Mouse (Mus musculus) heart, adult 9 months (tissue): Measurements from ENCODE around the gene Tas2r135.

ENCODE experiments used
- DNase-seq, 2 experiments: peaks; one replicate each; pipeline ENCODE4 v3.0.0; 2022; ENCODE audit warnings: low spot score in 2 of 2

The Tas2r135 gene

DNA sequence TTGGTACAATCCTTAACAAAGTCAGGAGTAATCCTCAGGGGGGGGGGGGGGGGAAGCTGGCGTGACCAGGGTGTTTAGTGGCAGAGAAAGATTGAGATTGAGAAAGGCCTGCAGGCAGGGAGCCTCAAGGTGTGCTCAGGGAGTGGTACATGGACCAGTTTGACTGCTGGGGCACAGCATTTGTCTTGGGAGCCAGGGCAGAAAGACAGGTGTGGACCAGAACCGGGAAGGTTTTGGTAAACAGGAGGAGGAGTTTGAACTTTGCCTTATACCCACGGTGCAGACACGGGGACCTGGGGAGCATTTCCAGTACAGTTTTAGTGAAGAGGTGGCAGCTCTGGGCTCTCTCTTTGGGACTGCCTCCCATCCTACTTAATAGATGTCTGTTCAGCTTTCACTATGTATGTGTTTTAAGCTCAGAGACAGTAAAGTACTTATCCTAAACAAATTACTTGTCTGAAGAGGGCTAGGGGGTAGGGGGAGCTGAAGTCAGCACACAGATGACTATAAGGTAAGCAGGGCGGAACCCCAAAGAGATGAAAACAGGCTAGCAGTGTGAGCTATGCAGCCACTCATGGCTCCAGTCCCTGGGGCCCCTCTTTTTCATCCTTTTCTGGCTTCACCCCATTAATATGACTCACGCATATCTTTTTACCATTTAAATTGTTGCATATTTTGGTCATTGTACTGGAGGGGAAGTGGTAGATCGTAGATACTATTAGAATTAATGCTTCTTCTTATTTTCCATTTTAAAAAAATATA lies 31.4 kb upstream of the Tas2r135 start:
- DNase-seq = no peak

DNA sequence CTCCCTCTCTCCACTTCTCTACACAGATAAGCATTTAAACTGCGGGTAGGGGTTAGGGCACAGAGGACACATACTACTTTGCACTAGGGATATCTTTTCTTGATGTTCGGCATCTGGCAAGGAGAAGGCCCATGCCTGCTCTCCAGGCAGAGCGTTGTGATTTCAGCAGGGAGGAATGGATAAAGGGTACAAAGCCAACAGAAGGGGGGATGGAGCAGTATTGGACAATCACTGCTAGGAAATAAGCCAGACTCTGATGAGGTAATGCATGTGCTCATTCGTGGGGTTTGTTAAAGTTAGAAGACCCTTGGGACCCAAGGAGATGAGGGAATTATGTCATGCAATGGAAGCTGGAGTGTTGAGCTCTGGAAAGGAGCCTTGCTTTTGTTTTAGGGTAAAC lies 30.5 kb upstream of the Tas2r135 start:
- peak; percentile 75 to 81 for DNase-seq

DNA sequence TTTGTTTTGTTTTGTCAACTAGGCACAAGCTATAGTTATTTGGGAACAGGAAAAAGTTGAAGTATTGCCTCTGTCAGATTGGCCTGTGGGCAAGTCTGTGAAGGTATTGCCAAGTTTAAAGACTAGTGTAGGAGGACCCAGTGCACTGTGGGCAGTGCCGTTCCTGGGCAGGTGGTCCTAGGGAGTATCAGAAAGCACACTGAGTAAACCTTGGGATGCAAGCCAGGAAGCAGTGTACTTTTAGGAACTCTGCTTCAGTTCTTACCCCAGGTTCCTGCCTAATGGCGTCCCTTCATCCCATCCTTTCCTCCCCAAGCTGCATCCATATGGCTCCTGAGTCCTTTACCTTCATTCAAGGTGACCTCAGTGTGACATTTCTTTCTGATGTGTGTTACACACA lies 30.1 kb upstream of the Tas2r135 start:
- no peak for DNase-seq

DNA sequence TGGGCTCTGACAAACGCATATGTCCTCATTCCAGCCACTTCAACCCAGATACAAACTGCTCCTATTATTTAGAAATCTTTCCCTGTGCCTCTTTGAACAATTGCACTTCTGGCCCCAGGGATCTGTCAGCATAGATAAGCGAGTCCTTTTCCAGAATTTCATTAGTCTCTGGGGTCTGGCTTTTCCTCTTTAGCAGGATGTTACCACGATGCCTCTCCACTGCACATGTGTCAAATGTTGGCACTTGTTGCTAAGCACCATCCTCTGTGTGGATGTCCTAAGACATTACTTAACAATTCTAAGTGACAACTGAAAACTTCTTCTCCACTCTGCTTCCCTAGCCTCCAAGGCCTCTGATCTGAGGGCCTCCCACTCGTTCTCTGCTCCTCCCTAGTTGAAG lies 29.2 kb upstream of the Tas2r135 start:
- no peak for DNase-seq

DNA sequence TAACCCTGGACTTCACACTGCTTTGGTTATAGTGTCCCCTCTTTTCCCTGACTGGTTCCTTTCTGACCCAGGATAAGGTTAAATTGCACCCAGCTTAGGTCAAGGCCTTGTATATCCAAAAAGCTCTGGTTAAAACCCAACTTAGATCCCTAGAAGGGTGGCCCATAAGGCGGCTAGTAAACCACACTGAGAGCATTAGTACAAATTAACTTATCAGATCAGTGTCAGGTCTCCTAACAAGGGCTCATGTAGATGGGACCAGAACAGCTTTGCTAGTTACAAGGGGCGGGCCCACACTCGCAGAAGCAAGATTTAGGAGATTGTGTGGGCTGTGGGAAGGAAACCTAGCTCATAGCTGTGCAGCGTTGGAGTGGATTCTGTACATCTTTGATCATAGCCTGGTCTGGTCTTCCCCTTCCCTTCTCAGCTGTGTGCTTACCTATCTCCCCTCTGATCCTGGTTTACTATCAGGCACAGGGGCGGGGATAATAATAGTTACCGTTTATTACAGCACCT lies 28.7 kb upstream of the Tas2r135 start:
- no peak for DNase-seq

DNA sequence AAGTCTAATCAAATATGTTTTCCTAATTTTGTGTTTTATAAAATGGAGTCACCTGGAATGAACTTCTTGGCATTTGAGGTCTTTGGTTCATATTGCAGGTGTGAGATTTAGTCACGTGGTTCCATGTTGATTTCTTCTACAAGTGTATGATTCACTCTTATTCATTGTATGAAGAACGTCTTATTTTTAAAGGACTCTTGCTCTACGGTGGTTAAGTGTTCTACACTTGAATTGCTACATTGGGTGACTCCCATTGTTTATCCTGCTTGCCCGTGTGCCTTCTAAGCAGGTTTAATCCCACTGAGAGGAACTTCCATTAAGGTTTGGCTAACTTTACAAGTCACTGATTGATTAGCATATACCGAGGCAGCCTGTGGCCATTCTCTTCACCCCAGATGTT lies 28.0 kb upstream of the Tas2r135 start:
- no peak for DNase-seq

DNA sequence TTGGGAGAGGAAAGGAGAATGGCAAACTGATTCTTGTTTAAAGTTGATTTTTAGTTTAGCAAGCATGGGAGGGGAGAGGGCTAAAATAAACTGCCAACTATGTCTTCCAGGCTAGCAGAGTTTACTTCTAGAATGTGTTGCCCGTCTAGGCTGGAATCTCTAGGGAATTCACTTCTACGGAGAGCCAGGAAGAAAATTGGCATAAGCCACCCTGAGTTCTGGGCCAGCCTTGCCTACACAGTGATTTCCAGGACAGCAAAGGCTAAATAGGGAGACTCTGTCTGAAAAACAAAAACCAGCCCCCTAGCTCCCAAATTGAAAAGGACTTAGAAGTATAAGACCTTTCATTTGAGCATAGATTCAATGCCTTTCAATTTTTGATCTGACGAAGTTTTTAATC lies 25.7 kb upstream of the Tas2r135 start:
- no peak for DNase-seq

DNA sequence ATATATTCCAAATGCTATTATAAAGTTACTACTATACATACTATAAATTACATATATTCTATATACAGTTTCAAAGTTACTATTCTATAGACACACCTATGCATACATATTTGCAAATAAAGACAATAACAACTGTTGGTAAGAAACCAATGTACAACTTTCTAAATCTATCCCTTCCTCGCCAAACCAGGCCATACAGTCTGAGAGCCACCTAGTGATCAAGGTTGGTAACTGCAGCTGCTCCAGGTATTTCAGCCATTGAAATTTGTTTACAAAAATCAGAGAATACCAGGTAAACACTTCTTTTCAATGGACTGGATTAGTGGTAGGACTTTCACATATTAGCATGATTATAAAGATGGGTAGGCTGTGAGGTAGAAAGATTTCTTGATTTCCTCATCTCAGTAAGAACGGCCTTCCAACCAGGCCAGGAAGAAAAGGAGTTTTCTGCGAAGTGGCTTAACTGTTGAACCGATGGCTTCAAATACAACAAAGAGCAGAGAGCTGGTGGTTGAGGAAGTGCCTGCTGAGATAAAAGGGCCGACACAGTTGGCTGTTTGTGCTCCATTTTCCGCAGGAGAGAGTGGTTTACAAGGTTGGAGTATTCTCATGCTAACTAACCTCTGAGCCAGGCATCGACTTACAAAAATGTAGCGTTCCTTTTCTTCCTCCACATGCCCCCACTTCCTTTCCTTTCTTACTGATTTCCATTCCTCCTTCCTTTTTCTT lies 24.7 kb upstream of the Tas2r135 start:
- DNase-seq = no peak

DNA sequence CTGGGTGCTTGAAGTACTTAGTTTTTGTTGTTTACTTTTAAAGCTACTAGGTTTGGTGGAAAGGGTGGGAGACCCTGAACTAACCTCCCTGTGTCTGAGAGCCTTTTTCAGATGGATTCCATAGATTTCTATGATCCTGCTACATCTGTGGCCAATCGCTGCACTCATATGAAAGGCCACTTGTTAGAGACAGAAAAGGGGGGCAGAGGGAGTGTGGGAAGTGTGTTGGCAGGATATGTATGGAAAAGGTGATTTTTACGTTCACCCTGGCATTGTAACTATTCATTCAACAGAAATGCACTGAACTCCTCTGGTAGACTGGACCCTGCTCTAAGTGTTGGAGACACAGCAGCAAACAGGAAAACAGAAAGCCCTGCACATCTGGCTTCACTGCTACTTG lies 24.0 kb upstream of the Tas2r135 start:
- DNase-seq = no peak

DNA sequence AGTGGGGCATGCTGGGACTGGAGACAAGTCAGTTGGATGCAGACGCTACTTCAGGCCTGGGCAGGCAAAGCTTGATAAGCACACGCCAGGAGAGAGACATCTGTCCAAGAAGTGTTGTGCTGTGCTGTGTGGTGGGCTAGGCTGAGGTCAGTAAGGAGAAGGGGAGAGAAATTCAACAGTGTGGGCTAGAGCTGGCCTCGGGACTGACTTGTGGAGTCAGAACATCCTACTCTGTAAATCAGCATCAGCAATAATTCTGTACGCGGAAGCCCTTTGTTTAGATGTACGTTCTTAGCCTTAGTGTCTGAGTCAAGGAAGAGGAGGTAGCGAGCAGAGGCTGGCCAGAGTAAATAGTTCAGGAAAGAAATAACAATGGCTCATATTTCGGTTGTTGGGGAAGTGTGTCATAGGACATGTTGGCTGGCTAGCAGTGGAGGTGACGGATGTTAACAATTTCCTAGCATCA lies 23.3 kb upstream of the Tas2r135 start:
- peak; percentile 54 to 69 for DNase-seq

DNA sequence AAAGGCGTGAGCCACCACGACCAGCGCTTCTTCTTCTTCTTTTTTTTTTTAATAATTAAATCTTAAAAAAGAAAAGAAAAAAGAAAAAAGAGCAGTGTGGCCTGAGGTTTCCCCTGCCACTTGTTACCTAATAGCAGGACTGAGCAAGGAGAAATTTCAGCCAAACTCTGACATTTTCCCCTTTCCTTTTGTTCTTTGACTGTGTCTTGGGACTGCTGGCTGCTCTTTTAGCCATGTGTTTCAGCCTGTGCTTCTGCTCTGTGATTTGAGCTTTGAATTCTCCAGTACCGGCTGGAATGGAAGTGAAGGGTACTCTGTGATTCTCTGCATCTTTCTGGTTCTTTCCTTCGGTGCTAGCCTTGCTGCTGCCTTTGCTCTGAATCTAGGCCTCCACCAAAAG lies 21.9 kb upstream of the Tas2r135 start:
- no peak for DNase-seq

DNA sequence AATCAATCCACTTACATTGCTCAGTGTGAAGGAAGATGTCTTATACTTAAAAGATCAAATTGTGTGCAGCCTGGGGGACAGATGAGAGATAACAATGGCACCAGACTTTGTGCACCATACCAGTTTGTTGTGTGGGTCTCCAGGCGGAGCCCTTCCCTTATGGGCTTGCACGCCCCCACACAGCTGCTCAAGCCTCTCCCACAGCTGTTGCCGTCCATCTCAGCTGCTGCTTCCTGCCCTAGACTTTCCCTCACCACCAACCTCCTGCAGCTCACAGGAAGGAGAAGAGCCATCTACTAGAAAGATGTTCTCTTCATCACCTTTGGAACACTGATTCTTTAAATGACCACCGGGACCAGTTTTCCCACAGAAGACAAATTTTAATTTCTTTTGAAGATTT lies 19.6 kb upstream of the Tas2r135 start:
- no peak for DNase-seq

DNA sequence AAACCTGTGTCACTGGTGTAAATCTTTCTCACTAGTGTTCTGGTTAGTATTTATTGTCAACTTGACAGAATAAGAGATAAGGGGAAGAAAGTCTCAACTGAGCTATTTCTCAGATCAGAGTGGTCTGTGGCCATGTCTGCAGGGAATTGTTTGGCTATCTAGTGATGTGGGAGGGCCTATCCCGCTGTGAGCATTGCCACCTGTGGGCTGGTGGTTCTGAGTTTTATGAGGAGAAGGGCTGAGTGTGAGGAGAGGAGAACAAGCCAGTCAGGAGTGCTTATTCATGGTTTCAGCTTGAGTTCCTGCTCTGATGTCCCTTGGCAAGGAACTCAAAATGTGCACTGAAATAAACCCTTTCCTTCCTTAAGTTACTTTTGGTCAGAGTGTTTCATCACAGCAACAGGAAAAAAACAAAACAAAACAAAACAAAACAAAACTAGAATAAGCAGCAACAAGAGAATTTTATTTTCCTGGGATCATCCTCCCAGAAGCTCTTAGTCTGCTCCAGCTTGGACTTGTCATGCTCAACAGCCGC lies 13.4 kb upstream of the Tas2r135 start:
- DNase-seq = peak in 1 of 2 experiments; percentile 25

DNA sequence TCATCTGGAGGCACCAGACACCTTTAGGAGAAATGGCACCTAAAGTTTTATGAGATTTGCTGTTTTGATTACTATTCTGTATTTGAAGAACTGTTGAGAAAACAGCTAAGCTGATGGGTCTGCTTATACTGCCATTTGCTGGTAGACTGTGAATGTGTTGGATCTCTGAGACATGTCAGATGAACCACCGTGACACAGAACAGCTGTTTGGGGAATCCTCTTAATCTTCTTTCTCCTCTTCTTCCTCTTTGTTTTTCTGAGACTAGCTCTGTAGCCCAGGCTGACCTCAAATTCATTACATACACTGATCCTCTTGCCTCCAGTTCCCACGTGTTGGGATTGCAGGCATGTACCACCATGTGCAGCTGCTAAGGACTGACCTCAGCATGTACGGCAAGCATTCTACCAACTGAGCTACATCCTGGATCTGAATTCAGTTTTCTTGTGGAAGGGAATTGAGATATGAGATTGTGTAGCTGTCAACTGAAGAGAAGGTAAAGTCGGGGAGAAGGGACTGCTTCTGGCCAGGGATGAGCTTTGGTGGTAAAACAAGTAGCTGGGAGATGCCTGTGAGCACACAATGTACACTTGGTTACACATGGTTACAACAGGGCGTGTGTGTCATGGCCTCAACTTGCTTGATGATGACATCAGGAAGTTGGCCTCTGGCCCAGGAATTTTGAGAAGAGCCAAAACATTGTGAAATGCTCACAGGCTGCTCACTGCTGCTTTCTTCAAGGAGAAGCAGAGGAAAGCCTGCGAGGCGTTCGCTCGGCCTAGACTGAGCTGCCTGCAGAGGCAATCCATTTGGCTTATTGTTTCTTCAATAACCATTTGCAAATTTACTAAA lies 9.0 kb upstream of the Tas2r135 start:
- DNase-seq = peak; percentile 93 to 96

DNA sequence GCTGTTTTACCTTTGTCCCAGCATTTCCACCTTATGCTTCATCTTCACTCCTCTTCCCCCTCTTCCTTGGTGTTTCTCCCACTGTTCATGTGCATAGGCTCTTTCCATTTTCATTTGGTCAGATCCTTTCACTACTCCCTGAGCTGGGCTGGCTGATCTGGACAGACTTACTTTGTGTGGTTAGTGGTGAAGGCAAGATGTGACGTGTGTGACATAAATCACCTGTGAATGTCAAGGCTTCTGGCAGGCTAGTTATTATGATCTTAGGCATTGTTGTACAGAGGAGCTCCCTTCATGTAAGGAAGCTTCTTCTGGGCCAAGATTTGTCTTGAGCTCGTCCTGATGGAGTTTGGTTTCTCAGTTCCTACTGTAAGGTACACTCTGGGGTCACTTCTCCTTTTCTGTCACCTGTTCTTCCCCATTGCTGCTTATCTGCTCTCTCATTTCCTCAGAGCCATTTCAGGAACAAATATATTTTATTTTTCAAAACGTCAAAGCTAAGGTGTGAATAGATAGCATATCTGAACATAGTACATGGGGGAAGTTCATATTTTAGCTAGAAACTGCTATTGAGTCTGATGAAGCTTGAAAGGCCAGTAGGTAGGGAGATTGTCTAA lies 8.1 kb upstream of the Tas2r135 start:
- no peak for DNase-seq

DNA sequence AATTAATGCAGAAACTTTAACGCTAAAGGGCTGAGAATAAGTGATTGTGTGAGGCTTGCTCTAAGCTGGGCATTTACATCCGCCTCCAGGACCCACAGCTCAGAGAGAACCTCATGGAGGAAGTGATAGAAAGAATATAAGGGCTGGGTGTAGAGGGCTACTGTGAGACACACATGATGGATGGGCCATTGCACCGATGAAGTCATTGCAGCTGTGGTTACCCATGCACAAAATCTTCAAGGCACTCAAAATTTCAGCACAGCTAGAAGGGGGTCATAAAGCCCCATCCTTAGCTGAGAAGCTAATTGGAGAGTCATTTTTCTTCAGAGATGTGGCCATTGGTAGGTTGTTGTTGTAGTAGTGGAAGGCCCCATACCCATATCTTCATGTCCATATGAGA lies 6.9 kb upstream of the Tas2r135 start:
- DNase-seq = no peak

DNA sequence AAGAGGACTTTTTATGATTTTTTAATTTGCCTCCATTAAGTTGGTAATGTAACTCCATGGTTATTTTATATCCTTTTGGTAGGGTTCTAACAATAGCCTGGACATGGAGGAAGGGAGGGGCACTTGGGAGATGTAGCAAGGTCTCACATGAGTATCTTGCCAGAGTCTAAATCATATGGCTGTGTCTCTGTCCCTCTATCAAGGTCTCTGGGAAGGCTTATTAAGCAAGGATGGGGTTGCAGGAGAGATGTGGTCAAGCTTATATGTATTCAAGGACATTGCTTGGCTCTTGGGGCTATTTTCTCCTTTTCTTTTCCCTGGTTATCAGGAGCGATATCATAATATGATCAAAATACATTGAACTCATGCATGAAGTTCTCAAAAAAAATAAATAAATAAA lies 6.2 kb upstream of the Tas2r135 start:
- no peak for DNase-seq

DNA sequence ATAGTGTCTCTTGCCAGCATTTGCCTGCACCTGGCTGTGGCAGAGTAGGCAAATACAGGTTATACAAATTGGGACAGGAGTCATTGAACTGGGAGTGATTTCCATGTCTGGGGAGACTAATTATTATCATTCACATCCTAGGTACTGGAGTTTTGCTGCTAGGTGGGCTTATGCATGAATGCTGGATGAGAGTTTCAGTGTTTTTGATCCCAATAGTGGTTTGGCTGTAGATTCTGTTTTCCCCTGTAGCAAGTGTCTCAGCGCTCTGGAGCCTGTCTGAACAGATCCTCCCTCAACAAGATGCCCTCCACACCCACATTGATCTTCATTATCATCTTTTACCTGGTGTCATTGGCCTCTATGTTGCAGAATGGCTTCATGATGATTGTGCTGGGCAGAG lies 5.3 kb upstream of the Tas2r135 start, which contains the start of gene Tas2r143:
TSS of gene Tas2r143 (plus strand) at position 301 of the 400 bp plus-strand sequence.
- no peak for DNase-seq

DNA sequence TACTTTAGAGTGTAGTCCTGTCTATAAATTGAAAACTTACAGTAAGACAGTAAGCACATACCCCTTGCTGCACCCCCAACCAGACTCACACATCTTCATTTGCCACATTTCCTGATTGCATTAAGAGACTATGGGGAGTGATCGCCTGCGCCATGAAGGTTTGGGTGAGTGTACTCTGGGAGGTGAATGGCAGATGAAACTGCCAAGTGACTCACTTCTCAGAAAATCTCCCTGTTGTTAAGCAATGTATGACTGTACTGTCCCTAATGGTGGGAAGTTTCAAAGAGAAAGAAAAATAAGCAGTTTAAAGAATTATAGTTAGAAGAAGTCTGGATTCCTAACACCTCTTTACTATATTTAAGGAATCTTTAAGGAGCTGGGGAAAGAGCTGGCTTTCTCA lies 14.2 kb downstream of the Tas2r135 start:
- no peak for DNase-seq

DNA sequence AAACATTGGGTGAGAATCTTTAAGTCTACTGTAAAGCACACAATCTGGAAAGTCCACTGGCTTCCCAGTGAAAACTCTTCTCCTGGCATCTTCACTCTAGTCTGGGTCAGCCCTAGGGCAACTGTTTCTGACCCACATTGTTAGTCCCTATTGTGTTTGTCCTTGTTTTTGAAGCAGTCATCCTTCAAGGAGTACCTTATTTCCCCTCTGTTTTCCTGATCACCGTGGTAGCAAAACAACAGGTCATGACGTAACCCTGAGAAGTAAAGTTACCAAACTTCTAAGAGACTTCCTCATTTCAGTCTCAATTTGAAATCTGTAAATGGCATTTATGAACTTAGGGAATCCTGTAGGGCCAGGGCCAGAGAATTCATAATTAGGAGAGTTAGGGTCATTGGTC lies 16.2 kb downstream of the Tas2r135 start:
- no peak for DNase-seq

DNA sequence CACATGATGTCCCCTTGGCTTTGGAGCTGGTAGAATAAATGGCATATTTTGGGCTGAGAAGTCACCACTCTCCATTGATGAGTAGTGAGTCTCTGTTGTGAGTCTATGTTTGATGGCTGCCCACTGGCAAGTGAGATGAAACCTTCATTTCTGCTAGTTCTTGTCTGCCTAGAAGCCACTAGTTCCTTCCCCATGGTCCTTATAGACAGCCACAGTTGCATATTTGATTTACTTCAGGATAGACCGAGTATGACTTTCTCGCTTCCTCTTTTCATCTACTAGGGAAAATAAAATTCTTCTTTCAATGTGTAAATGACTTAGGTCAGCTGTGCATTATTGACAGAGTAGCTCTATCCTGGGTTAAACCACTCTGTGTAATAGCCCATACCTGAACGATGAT lies 19.2 kb downstream of the Tas2r135 start:
- DNase-seq = no peak
